Mouse (Mus musculus) CD4-positive naive resting alpha-beta T cell, adult 76 days (primary cell): Measurements from ENCODE around the gene Gpr143. TPM values are rescaled to one million over a fixed set of nuclear protein-coding genes. Genes with fewer than 3 reads are reported as not detected.

Source experiments
- total RNA-seq: library from RNA; stranded (reverse); gene quantifications from one replicate; pipeline ENCODE4 v1.2.4, GENCODE M21; 2023

Gene Gpr143
- not detected for total RNA-seq

DNA sequence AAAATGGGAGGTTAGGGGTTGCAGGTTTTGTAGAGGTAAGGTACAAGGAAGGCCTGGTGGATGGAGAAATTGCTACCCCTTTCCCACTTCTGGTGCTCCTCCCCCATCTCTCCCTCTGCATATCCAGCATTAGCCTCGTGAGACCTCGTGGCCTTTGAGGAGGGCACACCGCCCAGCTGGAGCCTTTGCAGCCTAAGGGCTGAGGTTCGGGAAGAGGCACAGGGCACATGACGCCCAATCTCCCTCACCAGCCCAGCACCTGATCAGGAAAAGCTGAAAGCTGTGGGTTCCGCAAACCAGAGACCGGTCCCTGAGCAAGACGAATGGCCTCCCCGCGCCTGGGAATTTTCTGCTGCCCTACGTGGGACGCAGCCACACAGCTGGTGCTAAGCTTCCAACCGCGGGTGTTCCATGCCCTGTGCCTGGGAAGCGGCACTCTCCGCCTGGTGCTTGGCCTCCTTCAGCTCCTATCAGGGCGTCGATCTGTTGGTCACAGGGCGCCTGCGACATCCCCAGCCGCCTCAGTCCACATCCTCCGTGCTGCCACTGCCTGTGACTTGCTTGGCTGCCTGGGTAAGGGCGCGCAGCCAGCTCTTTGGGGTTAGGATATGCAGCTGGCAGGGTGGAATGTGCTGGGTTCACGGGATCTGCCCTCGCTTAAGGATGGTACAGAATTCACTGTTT, at the start of gene Gpr143:
Gene Gpr143 (plus strand): TSS at position 202 of the 684 bp plus-strand sequence.

DNA sequence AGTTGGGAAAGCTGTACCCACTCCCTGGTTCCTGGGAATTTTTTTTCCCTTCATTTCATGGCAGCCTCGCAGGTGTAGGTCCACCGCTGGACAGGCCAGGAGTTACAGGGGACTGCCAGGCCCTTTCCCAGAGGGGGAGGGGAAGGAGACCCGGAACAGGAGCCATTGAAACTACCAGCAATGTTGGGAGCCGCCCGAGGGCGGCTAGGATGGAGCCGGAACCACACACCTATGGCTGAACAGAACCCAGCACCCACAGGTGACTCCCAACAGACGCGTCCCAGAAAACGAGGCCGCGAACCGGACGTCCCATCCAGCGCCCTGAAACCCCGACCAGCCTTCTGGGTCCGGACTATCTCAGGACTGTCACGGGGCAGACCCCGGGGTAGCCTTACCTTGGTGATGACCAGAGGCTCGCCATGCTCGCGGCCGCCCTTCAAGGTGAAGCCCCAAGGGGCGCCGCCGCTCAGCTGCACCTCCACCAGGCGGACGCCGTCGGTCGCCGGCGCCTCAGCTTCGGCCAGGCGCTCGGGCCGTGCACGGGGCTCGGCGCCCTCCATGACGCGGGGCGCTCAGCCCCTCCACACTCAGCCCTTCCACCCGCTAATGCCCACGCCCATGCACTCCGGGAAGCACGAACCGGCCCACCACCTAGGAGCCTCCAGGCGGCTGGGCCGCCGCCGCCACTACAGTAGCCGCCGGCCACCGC, 12.7 kb upstream of the Gpr143 start, which contains the start of gene Shroom2:
Gene Shroom2 (minus strand): TSS at position 575 of the 709 bp plus-strand sequence.

Other genes with a start within 250 kb of the Gpr143 start
- not detected for gene Cldn34a, start 218.6 kb upstream of the Gpr143 start, total RNA-seq
- 0.12 TPM for gene Shroom2, start 12.5 kb upstream of the Gpr143 start, total RNA-seq
- not detected for gene Usp51, start 224.5 kb downstream of the Gpr143 start, total RNA-seq